Comparison of ENCODE assay signal across 21 mouse cellular contexts in genomic region chr12:77776755-77777154, GRCm38 (mm10).
DNase-seq lines count a peak whose midpoint lies in the region; ATAC-seq lines count a peak whose summit lies in the region.
"Had no signal": no experiment of that assay in that cellular context is flagged by ENCODE, and none has a peak within 500 bp of the region (broad histone marks: within the 10 kb centered on the region; RNA-seq: fewer than 3 reads in every experiment).

No protein-coding gene starts in this region.

- peak overlapping the region; percentile 58; the same call in 1 of the 2 replicates for H3K27ac ChIP-seq in hindbrain, embryonic 13.5 days
- no peak overlapping the region for H3K27ac ChIP-seq in hindbrain, embryonic 12.5 days
- 0 out of 2 replicates have a peak overlapping the region, but pooled peaks have one; percentile 23 for H3K27ac ChIP-seq in neural tube, embryonic 15.5 days (replicated peaks)
- H3K27ac ChIP-seq: embryonic facial prominence, embryonic 12.5 days; embryonic facial prominence, embryonic 15.5 days; gastrocnemius, adult 2 months; heart, adult 2 months; heart, embryonic 10.5 days; intestine, embryonic 15.5 days had no signal

- no peak for DNase-seq in neural tube, embryonic 10.5 days (ENCODE audit: extremely low spot score, low spot score)
- DNase-seq in urinary bladder, postnatal 25 days (ENCODE audit: low spot score): no peak
- DNase-seq: adrenal gland, adult 8-10 months; adrenal gland, postnatal 25 days; cerebellum, adult 11-12 months; cerebellum, adult 8-10 months; forebrain, postnatal 0 days; gastrocnemius, adult 2 months; gastrocnemius, postnatal 25 days; heart, adult 2 months had no signal

- no peaks in the 10 kb centered on the region for H3K27me3 ChIP-seq in hindbrain, embryonic 13.5 days
- H3K27me3 ChIP-seq in hindbrain, embryonic 12.5 days: no peaks in the 10 kb centered on the region
- no peaks in the 10 kb centered on the region for H3K27me3 ChIP-seq in neural tube, embryonic 15.5 days (replicated peaks)
- H3K27me3 ChIP-seq: embryonic facial prominence, embryonic 12.5 days; embryonic facial prominence, embryonic 15.5 days; intestine, embryonic 15.5 days had no signal

- 81% methylated on average over 8 of the region's 8 CpGs for WGBS in hindbrain, embryonic 13.5 days
- WGBS in hindbrain, embryonic 12.5 days: 89% methylated on average over 8 of the region's 8 CpGs
- 77% methylated on average over 8 of the region's 8 CpGs for WGBS in neural tube, embryonic 15.5 days

- peaks cover 32% of the 10 kb centered on the region for H3K4me1 ChIP-seq in hindbrain, embryonic 13.5 days (replicated peaks)
- H3K4me1 ChIP-seq in hindbrain, embryonic 12.5 days: peaks cover 5% of the 10 kb centered on the region; the same call in 1 of the 2 replicates
- H3K4me1 ChIP-seq in neural tube, embryonic 15.5 days: peaks cover 34% of the 10 kb centered on the region
- H3K4me1 ChIP-seq: embryonic facial prominence, embryonic 12.5 days; embryonic facial prominence, embryonic 15.5 days; heart, embryonic 10.5 days; intestine, embryonic 15.5 days had no signal

- no peaks in the 10 kb centered on the region for H3K36me3 ChIP-seq in hindbrain, embryonic 13.5 days
- no peaks in the 10 kb centered on the region for H3K36me3 ChIP-seq in hindbrain, embryonic 12.5 days
- no peaks in the 10 kb centered on the region for H3K36me3 ChIP-seq in neural tube, embryonic 15.5 days
- H3K36me3 ChIP-seq: embryonic facial prominence, embryonic 12.5 days; embryonic facial prominence, embryonic 15.5 days; heart, embryonic 10.5 days; intestine, embryonic 15.5 days had no signal

- no peaks in the 10 kb centered on the region for H3K9me3 ChIP-seq in hindbrain, embryonic 13.5 days
- H3K9me3 ChIP-seq in hindbrain, embryonic 12.5 days (replicated peaks): no peaks in the 10 kb centered on the region
- no peaks in the 10 kb centered on the region for H3K9me3 ChIP-seq in neural tube, embryonic 15.5 days (replicated peaks)
- H3K9me3 ChIP-seq: embryonic facial prominence, embryonic 12.5 days; embryonic facial prominence, embryonic 15.5 days; heart, embryonic 10.5 days; intestine, embryonic 15.5 days had no signal

- H3K9ac ChIP-seq in hindbrain, embryonic 13.5 days: no peak overlapping the region
- H3K9ac ChIP-seq in hindbrain, embryonic 12.5 days: no peak overlapping the region
- no peak overlapping the region for H3K9ac ChIP-seq in neural tube, embryonic 15.5 days (replicated peaks)
- H3K9ac ChIP-seq: embryonic facial prominence, embryonic 12.5 days; embryonic facial prominence, embryonic 15.5 days; forebrain, postnatal 0 days; intestine, embryonic 15.5 days had no signal

- H3K4me3 ChIP-seq in hindbrain, embryonic 13.5 days: no peak overlapping the region
- H3K4me3 ChIP-seq in hindbrain, embryonic 12.5 days: no peak overlapping the region
- no peak overlapping the region for H3K4me3 ChIP-seq in neural tube, embryonic 15.5 days (replicated peaks)
- H3K4me3 ChIP-seq: embryonic facial prominence, embryonic 12.5 days; embryonic facial prominence, embryonic 15.5 days; gastrocnemius, adult 2 months; heart, adult 2 months; heart, embryonic 10.5 days; intestine, embryonic 15.5 days had no signal

- no peak overlapping the region for H3K4me2 ChIP-seq in hindbrain, embryonic 13.5 days
- H3K4me2 ChIP-seq in hindbrain, embryonic 12.5 days (replicated peaks): no peak overlapping the region
- H3K4me2 ChIP-seq in neural tube, embryonic 15.5 days: no peak overlapping the region
- H3K4me2 ChIP-seq: embryonic facial prominence, embryonic 12.5 days; embryonic facial prominence, embryonic 15.5 days; intestine, embryonic 15.5 days had no signal

- ATAC-seq in hindbrain, embryonic 13.5 days (ENCODE audit: low FRiP score): no peak
- no peak for ATAC-seq in hindbrain, embryonic 12.5 days (ENCODE audit: low FRiP score)
- no peak for ATAC-seq in neural tube, embryonic 15.5 days (ENCODE audit: low FRiP score)
- ATAC-seq in megakaryocyte-erythroid progenitor cell, adult 5-6 weeks (replicated peaks; ENCODE audit: low FRiP score, low TSS enrichment, poor library complexity, severe bottlenecking): peak; percentile 61; the same call in 1 of the 2 replicates
- ATAC-seq: activated CD4-positive, CD25-positive, alpha-beta regulatory T cell, adult 4 months; CD4-positive, CD25-positive, alpha-beta regulatory T cell, adult 4 months; forebrain, embryonic 14.5 days; forebrain, postnatal 0 days; intestine, embryonic 15.5 days had no signal
